Mouse (Mus musculus) forebrain, embryonic 11.5 days (tissue): Measurements from ENCODE around the gene Plgrkt. TPM values are rescaled to one million over a fixed set of nuclear protein-coding genes. Genes with fewer than 3 reads are reported as not detected.
A peak's percentile ranks its signal among the peaks of the same experiment; 100 is the strongest.
"Not testable (repeated sequence)": the region's sequence is repeated elsewhere in the genome, so short reads cannot be mapped to it uniquely, and the experiment has no call there.

Source experiments
- ATAC-seq: fragments of 200-750 bp; cut with Nextera tagmentation; replicated peaks from 2 replicates; pipeline ENCODE4 v1.8.0; 2017; ENCODE audit warnings: moderate TSS enrichment; ENCODE audit not compliant: low FRiP score
- DNase-seq: peaks from one replicate; pipeline ENCODE4 v3.0.0-alpha.2; 2017; ENCODE audit warnings: low spot score
- H3K27ac ChIP-seq: fragments of 300-500 bp; sonication (generic); 2 replicates; pipeline ENCODE4 v1.5.1; 2014; ENCODE audit warnings: low read depth, low read length
- H3K27me3 ChIP-seq: fragments of 300-500 bp; sonication (generic); 2 replicates; pipeline ENCODE4 v1.6.1; 2014; ENCODE audit warnings: mild to moderate bottlenecking, low read length, mixed read lengths; ENCODE audit not compliant: control insufficient read depth, insufficient read depth
- H3K36me3 ChIP-seq: fragments of 300-500 bp; sonication (generic); 2 replicates; pipeline ENCODE4 v1.6.1; 2014; ENCODE audit warnings: mild to moderate bottlenecking, low read length, moderate library complexity, mixed read lengths; ENCODE audit not compliant: control insufficient read depth, insufficient read depth
- H3K4me1 ChIP-seq: fragments of 300-500 bp; sonication (generic); replicated peaks from 2 replicates; pipeline ENCODE4 v1.6.1; 2014; ENCODE audit warnings: low read length, mixed read lengths; ENCODE audit not compliant: control insufficient read depth, insufficient read depth
- H3K4me2 ChIP-seq: fragments of 300-500 bp; sonication (generic); 2 replicates; pipeline ENCODE4 v1.6.1; 2014; ENCODE audit warnings: low read depth, mild to moderate bottlenecking, low read length, moderate library complexity, mixed read lengths; ENCODE audit not compliant: severe bottlenecking
- H3K4me3 ChIP-seq: fragments of 300-500 bp; sonication (generic); 2 replicates; pipeline ENCODE4 v1.5.1; 2014; ENCODE audit warnings: low read depth, low read length
- H3K9ac ChIP-seq: fragments of 300-500 bp; sonication (generic); 2 replicates; pipeline ENCODE4 v1.6.1; 2014; ENCODE audit warnings: low read length
- H3K9me3 ChIP-seq: fragments of 300-500 bp; sonication (generic); 2 replicates; pipeline ENCODE4 v1.6.1; 2016; ENCODE audit warnings: low read length, mixed read lengths; ENCODE audit not compliant: control insufficient read depth
- WGBS: fragments of 180-500 bp; shearing (Covaris S2); extraction: QIAGEN DNeasy Blood & Tissue Kit; methylation state at CpG from one replicate; pipeline ENCODE4 v1.1.7; 2014; 5-methylcytosine and 5-hydroxymethylcytosine counted together
- polyA plus RNA-seq: library from polyadenylated mRNA; unstranded; fragments of >200 nt; fragmentation: Nextera tagmentation; extraction: Ambion mirVana; gene quantifications from 2 replicates; pipeline ENCODE4 v1.2.1, GENCODE M21; 2014

The Plgrkt gene
- 55.7 and 59.5 TPM in 2 replicates for polyA plus RNA-seq

GRCm38 (mm10) chr19:29366969-29367622, at the start of gene Plgrkt, which contains the start of gene Cd274:
Gene Plgrkt, minus strand, starts transcription at chr19:29367390.
Gene Cd274, plus strand, starts transcription at chr19:29367455.
- ATAC-seq, result 0 out of 2 replicates have a peak, but pooled peaks have one; percentile 42

DNA sequence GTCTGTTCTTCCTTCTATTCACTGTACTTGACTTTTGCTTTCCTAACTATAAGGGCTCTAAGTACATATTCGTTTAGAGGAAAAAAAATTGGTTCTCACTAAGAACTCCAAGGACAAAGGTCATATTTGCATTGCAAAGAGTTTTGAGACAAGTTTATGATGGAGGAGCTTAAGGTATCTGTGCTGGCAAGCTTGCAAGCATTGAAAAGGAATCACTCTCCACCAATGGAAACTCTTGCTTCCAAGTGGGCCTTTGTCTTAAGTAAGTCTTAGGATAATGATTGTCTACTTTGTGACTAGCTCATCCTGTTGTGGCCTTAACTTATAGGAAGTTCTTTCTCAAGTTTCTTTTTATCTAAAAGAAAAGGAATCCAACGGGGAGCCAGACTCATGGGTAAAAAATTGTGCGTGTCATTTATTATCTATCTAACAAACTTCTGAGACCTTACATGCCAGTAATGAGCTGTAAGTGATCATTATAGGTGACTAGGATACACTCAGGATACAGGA, 49.3 kb upstream of the Plgrkt start:
- Histone ChIP-seq H3K36me3 (no peaks in the 10 kb centered on the region), H3K27me3 (no peaks in the 10 kb centered on the region), H3K27ac (no peak overlapping the region), H3K4me1 (no peaks in the 10 kb centered on the region), H3K9ac (no peak overlapping the region), H3K4me2 (no peak overlapping the region), H3K9me3 (no peaks in the 10 kb centered on the region), H3K4me3 (no peak overlapping the region)
- DNase-seq, result no peak
- 79% methylated on average over 3 of the region's 3 CpGs for WGBS
- no peak for ATAC-seq

More at GRCm38 (mm10) chr19:29366969-29367622, at the start of gene Plgrkt, which contains the start of gene Cd274:
- H3K27ac ChIP-seq, result no peak within 1 kb of the TSS
- WGBS, result 7% methylated on average over 26 of the region's 26 CpGs
- H3K9me3 ChIP-seq, result no peaks in the 10 kb centered on the region
- no peaks in the 10 kb centered on the region for H3K36me3 ChIP-seq
- peak within 1 kb of the TSS; percentile 71 for H3K4me2 ChIP-seq
- H3K9ac ChIP-seq, result peak within 1 kb of the TSS; percentile 45
- H3K4me1 ChIP-seq, result no peaks in the 10 kb centered on the region; the same call in 1 of the 2 replicates
- DNase-seq, result peak; percentile 62
- peak within 1 kb of the TSS; percentile 34 for H3K4me3 ChIP-seq
- H3K27me3 ChIP-seq, result no peaks in the 10 kb centered on the region

DNA sequence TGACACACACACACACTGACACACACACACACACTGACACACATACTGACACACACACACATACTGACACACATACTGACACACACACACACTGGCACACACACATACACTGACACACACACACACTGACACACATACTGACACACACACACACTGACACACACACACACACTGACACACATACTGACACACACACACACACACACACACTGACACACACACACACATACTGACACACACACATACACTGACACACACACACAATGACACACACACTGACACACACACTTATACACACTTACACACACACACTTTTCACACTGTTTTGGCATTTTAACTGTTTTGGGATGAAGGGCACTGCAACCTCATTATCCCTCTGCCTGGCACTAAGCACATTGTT, 47.7 kb upstream of the Plgrkt start:
- not testable (repeated sequence) for H3K27me3 ChIP-seq, H3K27ac ChIP-seq, ATAC-seq, H3K4me1 ChIP-seq, H3K9ac ChIP-seq, DNase-seq, H3K9me3 ChIP-seq, H3K4me2 ChIP-seq, H3K36me3 ChIP-seq, H3K4me3 ChIP-seq

DNA sequence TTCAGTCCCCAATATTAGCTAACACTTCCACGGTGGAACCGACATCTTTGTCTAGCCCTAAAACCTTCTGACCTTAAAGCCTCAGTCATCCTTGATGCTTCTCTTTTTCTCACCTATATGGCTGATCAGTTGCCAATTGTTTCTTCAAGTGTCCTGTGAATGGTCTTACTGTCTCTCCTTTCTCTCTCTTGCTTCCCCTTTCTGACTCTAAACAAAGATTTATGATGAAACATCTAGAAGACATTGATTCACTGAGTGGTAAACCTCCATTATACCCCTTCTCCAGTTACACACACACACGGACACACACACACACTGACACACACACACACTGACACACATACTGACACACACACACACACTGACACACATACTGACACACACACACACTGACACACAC, 47.3 kb upstream of the Plgrkt start:
- Histone ChIP-seq H3K36me3 (no peaks in the 10 kb centered on the region), H3K4me3 (no peak overlapping the region), H3K4me2 (no peak overlapping the region), H3K9me3 (no peaks in the 10 kb centered on the region), H3K4me1 (no peaks in the 10 kb centered on the region), H3K9ac (no peak overlapping the region), H3K27me3 (no peaks in the 10 kb centered on the region), H3K27ac (no peak overlapping the region)
- WGBS, result 84% methylated on average over 3 of the region's 3 CpGs
- no peak for DNase-seq
- ATAC-seq, result no peak

DNA sequence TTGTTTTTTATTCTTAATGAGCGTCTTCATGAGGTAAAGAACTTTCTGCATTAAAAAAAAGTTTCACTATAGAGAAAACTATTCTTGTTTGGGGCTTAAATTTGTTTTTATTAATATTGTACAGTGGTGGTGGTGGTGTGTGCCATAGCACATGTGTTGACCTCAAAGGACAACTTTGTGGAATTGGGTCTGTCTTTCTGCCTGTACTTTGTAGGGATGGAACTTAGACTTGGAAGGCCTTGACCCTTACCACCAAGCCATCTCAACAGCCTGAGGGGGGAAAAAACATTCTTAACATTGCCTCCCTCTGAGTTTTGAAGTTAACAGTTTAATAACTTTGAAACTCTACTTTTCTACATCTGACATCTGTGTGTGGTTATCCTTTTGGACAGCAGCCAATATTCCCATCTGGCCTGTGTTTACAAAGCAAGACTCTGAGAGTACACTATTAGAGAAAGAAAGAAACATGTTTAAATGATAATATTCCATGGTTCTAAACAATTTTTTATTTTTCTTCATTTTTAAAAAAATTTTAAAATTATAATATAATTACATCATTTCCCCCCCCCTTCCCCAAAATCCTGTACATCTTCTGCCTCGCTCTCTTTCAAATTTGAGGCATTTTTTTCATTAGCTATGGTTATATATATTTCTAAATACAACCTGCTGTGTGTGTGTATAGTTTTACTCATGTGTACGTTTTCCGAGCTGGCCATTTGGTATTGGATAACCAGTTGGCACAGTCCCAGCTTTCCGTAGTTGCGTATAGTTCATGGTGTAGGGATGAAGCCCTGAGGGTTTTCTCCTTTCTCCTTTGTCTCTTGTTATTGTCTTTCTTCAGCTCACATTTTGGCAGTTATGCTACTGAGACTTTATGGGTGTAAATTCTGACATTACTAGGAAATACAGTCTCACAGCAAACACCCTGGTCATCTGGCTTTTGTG, 45.6 kb upstream of the Plgrkt start:
- H3K4me2 ChIP-seq, result no peak overlapping the region
- no peaks in the 10 kb centered on the region for H3K27me3 ChIP-seq
- no peak for DNase-seq
- no peaks in the 10 kb centered on the region for H3K4me1 ChIP-seq
- H3K36me3 ChIP-seq, result no peaks in the 10 kb centered on the region
- no peak for ATAC-seq
- no peak overlapping the region for H3K4me3 ChIP-seq
- whole genome bisulfite sequencing, result 76% methylated on average over 6 of the region's 6 CpGs
- H3K27ac ChIP-seq, result no peak overlapping the region
- H3K9ac ChIP-seq, result no peak overlapping the region
- H3K9me3 ChIP-seq, result no peaks in the 10 kb centered on the region

GRCm38 (mm10) chr19:29410619-29411018, 43.4 kb upstream of the Plgrkt start, which contains the start of gene Pdcd1lg2:
Gene Pdcd1lg2, plus strand, starts transcription at chr19:29410919.
- H3K9ac ChIP-seq, result no peak within 1 kb of the TSS
- H3K9me3 ChIP-seq, result no peaks in the 10 kb centered on the region
- H3K27me3 ChIP-seq, result no peaks in the 10 kb centered on the region
- DNase-seq, result no peak
- no peak within 1 kb of the TSS for H3K4me3 ChIP-seq
- H3K4me1 ChIP-seq, result no peaks in the 10 kb centered on the region
- no peak within 1 kb of the TSS for H3K4me2 ChIP-seq
- H3K27ac ChIP-seq, result no peak within 1 kb of the TSS
- H3K36me3 ChIP-seq, result no peaks in the 10 kb centered on the region
- WGBS, result 80% methylated on average over 4 of the region's 4 CpGs
- ATAC-seq, result no peak

DNA sequence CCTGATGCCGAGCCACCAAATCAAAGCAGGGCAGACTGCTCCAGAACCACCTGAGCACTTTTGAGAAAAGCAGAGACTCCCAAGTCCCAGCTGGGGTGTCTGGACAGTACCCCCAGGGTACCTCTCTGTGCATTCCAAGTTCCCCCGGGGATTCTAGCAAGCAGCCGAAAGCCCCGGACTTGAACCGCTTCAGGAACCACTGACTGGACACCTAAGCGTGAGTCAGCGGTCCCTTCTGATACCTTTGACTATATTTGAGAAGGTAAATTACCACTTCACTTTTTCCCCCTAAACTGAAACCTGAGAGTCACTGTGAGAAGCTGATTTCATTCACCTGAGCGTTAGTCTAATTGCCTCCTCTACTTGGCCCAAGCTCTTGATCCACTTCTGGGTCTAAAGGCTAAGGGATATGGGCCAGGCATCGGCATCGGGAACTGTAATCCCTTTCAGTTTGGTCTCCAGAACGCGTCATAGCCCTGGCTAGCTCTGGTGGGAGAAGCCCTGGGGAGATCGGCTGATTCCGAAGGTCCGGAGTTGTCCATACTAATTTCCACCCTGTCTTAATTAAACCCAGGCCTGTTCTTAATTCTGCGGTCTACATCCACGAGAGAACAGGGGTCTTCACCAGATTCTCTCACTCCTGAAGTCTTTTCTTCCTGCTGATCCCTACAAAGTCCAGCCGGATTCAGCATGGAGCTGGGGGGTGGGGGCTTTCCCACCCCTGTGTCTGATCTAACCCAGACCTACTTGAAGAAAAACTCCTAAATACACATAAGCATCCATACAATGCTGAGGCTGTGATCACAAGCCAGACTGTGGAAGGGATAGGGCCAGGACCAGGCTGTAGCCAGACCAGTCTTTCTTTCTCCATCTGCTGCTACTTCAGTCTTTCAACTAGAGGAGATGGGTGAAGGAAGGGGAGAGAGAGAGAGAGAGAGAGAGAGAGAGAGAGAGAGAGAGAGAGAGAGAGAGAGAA, 39.1 kb upstream of the Plgrkt start:
- Histone ChIP-seq H3K36me3 (no peaks in the 10 kb centered on the region), H3K4me2 (no peak overlapping the region), H3K4me3 (no peak overlapping the region), H3K9ac (no peak overlapping the region), H3K4me1 (no peaks in the 10 kb centered on the region), H3K9me3 (no peaks in the 10 kb centered on the region), H3K27me3 (no peaks in the 10 kb centered on the region), H3K27ac (no peak overlapping the region)
- DNase-seq (no peak), ATAC-seq (no peak)
- WGBS, result 84% methylated on average over 18 of the region's 18 CpGs

- H3K4me2 ChIP-seq, result no peak overlapping the region
- no peak overlapping the region for H3K9ac ChIP-seq
- H3K36me3 ChIP-seq, result no peaks in the 10 kb centered on the region
- H3K4me1 ChIP-seq, result no peaks in the 10 kb centered on the region
- no peak overlapping the region for H3K4me3 ChIP-seq
- DNase-seq, result no peak
- no peaks in the 10 kb centered on the region for H3K9me3 ChIP-seq
- ATAC-seq, result no peak
- no peak overlapping the region for H3K27ac ChIP-seq
- WGBS, result 72% methylated on average over 2 of the region's 2 CpGs
- no peaks in the 10 kb centered on the region for H3K27me3 ChIP-seq
These were observed 38.2 kb upstream of the Plgrkt start for GRCm38 (mm10) chr19:29405388-29405787.
